Mouse (Mus musculus): Measurements from ENCODE around the gene Crtac1. TPM values are rescaled to one million over a fixed set of nuclear protein-coding genes. Genes with fewer than 3 reads are reported as not detected.

The Crtac1 gene
- total and polyA plus RNA-seq, 3 experiments: not detected

DNA sequence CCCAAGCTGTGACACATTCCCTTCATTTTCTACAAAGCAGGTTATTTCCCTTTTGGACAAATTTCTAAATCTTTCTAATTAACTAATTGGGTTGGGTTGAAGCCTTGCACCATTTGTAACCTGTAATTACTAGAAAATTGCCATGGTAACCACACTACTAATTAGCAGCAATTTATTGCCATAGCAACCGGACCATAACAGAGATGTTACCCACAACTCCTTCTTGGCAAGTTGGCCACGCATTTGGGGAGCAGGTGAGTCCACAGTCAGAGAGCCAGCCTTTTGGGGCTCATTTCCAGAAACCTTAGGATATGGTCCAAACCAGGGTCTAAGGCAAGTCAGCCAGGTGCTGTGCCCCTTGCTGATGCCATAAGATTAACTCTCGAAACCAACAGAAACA is 119.4 kb downstream of the Crtac1 start:
- H3K9me3 ChIP-seq (replicated peaks; ENCODE audit: low read length): no peaks in the 10 kb centered on the region
- in situ Hi-C loops (cut with MboI; ENCODE audit: low pct_ligation_motif_present, low pct_unique_long_range_greater_than_20kb, low sequenced_read_pairs): loop anchor here (10.0 kb wide), 1 partner anchor 343 kb away; no protein-coding TSS in a partner anchor
- no peak overlapping the region for H3K9ac ChIP-seq (ENCODE audit: insufficient read depth, low read depth)
- no peak for TF ChIP-seq JUN (IDR thresholded peaks at IDR 0.05; ENCODE audit: insufficient read depth, low read depth, low read length)
- no peak for TF ChIP-seq ELF1 (IDR thresholded peaks at IDR 0.05; ENCODE audit: low read depth, low read length)
- no peak for TF ChIP-seq IRF4 (IDR thresholded peaks at IDR 0.05; ENCODE audit: low read depth, low read length)
- TF ChIP-seq NELFE (IDR thresholded peaks at IDR 0.05; ENCODE audit: low read depth, low read length): no peak
- no peak for TF ChIP-seq SIN3A (IDR thresholded peaks at IDR 0.05; ENCODE audit: low read length)
- no peak for TF ChIP-seq CTCF (conservative IDR thresholded peaks at IDR 0.05 in 1 of 2, IDR thresholded peaks at IDR 0.05 in 1 of 2; ENCODE audit: low read depth in 2 of 2, low read length in 2 of 2)
- TF ChIP-seq RAD21 (IDR thresholded peaks at IDR 0.05; ENCODE audit: low read depth, low read length): no peak
- no peak overlapping the region for H3K27ac ChIP-seq (ENCODE audit: insufficient read depth, low read depth)
- H3K79me2 ChIP-seq (replicated peaks; ENCODE audit: control insufficient read depth, extremely low read depth, insufficient read depth, poor library complexity, severe bottlenecking): no peaks in the 10 kb centered on the region
- peaks cover 94% of the 10 kb centered on the region for H3K27me3 ChIP-seq (replicated peaks)
- dilution Hi-C loops (cut with MboI; ENCODE audit: extremely low pct_ligation_motif_present, extremely low pct_unique_long_range_greater_than_20kb, low sequenced_read_pairs): no loop called here
- H3K4me1 ChIP-seq (ENCODE audit: control insufficient read depth in 1 of 2, insufficient read depth in 2 of 2): no peaks in the 10 kb centered on the region
- no peak for DNase-seq (ENCODE audit: extremely low read depth)
- no peak overlapping the region for H3K4me3 ChIP-seq (replicated peaks in 1 of 3; ENCODE audit: low read depth in 2 of 3, low read length in 2 of 3, poor library complexity in 1 of 3)
- no peak overlapping the region for H3K4me2 ChIP-seq (ENCODE audit: insufficient read depth, low read depth, poor library complexity, severe bottlenecking)
- no peaks in the 10 kb centered on the region for H3K36me3 ChIP-seq (replicated peaks in 1 of 2; ENCODE audit: control insufficient read depth in 1 of 2, insufficient read depth in 1 of 2, low read length in 1 of 2)

DNA sequence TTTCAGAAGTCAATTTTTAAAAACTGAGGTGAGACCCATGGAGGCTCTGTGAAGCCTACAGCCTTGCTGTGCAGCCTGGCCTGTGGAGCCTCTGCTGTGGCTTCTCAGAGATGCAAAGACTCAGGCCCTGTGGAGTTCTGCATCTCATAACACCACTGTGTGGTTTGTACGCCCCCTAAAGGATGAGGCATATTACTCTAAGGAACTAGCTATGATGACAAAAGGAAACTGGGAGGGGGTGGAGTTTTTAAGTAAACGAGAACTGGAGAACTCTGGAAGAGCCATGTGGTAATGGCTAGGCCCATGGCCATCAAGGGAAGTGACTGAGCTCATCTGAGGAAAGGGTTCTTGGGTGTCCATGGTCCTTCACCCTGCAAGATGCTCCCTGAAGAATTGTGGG is 120.3 kb downstream of the Crtac1 start:
- Histone ChIP-seq H3K9me3 (replicated peaks; ENCODE audit: low read length) (no peaks in the 10 kb centered on the region), H3K4me3 (replicated peaks in 1 of 3; ENCODE audit: low read depth in 2 of 3, low read length in 2 of 3, poor library complexity in 1 of 3) (no peak overlapping the region), H3K79me2 (replicated peaks; ENCODE audit: control insufficient read depth, extremely low read depth, insufficient read depth, poor library complexity, severe bottlenecking) (no peaks in the 10 kb centered on the region), H3K4me1 (ENCODE audit: control insufficient read depth in 1 of 2, insufficient read depth in 2 of 2) (peaks cover 0 to 5% of the 10 kb centered on the region in 2 experiments; a peak in 1 of 4 replicates), H3K4me2 (ENCODE audit: insufficient read depth, low read depth, poor library complexity, severe bottlenecking) (no peak overlapping the region), H3K27me3 (replicated peaks) (peaks cover 93% of the 10 kb centered on the region), H3K9ac (ENCODE audit: insufficient read depth, low read depth) (no peak overlapping the region), H3K36me3 (replicated peaks in 1 of 2; ENCODE audit: control insufficient read depth in 1 of 2, insufficient read depth in 1 of 2, low read length in 1 of 2) (no peaks in the 10 kb centered on the region), H3K27ac (ENCODE audit: insufficient read depth, low read depth) (no peak overlapping the region)
- TF ChIP-seq CTCF (conservative IDR thresholded peaks at IDR 0.05 in 1 of 2, IDR thresholded peaks at IDR 0.05 in 1 of 2; ENCODE audit: low read depth in 2 of 2, low read length in 2 of 2) (peak in 1 of 2 experiments; percentile 33; a peak in 2 of 4 replicates), ZNF384 (IDR thresholded peaks at IDR 0.05; ENCODE audit: low read depth, low read length) (no peak), RAD21 (IDR thresholded peaks at IDR 0.05; ENCODE audit: low read depth, low read length) (peak; percentile 26), PAX5 (IDR thresholded peaks at IDR 0.05; ENCODE audit: low read length) (no peak)
- dilution Hi-C loops (cut with MboI; ENCODE audit: extremely low pct_ligation_motif_present, extremely low pct_unique_long_range_greater_than_20kb, low sequenced_read_pairs): no loop called here
- DNase-seq (ENCODE audit: extremely low read depth): no peak
- in situ Hi-C loops (cut with MboI; ENCODE audit: low pct_ligation_motif_present, low pct_unique_long_range_greater_than_20kb, low sequenced_read_pairs): loop anchor here (10.0 kb wide), 1 partner anchor 343 kb away; no protein-coding TSS in a partner anchor

DNA sequence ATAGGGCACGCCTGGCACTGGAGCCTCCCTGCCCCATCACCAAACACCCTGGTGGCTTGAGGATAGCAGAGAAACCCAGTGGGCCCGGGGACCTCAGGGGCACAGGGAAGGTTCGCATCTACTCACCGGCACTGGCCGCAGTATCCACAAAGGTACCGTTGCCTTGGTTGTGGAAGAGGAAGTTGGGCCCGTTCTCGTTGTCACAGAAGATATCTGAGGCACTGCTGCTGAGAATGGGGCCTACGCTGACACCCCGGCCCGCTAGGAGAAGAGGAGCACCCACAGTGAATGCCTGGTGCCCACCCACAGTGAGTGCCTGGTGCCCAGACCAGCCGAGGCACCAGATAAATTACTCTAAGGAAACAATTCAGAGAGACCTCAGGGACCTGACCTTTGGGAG is 122.7 kb downstream of the Crtac1 start:
- dilution Hi-C loops (cut with MboI; ENCODE audit: extremely low pct_ligation_motif_present, extremely low pct_unique_long_range_greater_than_20kb, low sequenced_read_pairs): no loop called here
- peaks cover 78% of the 10 kb centered on the region for H3K27me3 ChIP-seq (replicated peaks)

More for the DNA sequence above, 122.7 kb downstream of the Crtac1 start:
- Histone ChIP-seq H3K9me3 (replicated peaks; ENCODE audit: low read length) (no peaks in the 10 kb centered on the region), H3K4me1 (ENCODE audit: control insufficient read depth in 1 of 2, insufficient read depth in 2 of 2) (peaks cover 0 to 13% of the 10 kb centered on the region in 2 experiments; a peak in 2 of 4 replicates), H3K9ac (ENCODE audit: insufficient read depth, low read depth) (no peak overlapping the region), H3K4me2 (ENCODE audit: insufficient read depth, low read depth, poor library complexity, severe bottlenecking) (no peak overlapping the region), H3K79me2 (replicated peaks; ENCODE audit: control insufficient read depth, extremely low read depth, insufficient read depth, poor library complexity, severe bottlenecking) (no peaks in the 10 kb centered on the region), H3K4me3 (replicated peaks in 1 of 3; ENCODE audit: low read depth in 2 of 3, low read length in 2 of 3, poor library complexity in 1 of 3) (no peak overlapping the region), H3K27ac (ENCODE audit: insufficient read depth, low read depth) (no peak overlapping the region), H3K36me3 (replicated peaks in 1 of 2; ENCODE audit: control insufficient read depth in 1 of 2, insufficient read depth in 1 of 2, low read length in 1 of 2) (no peaks in the 10 kb centered on the region)
- TF ChIP-seq HCFC1 (IDR thresholded peaks at IDR 0.05; ENCODE audit: low read depth, low read length): no peak
- TF ChIP-seq MEF2A (IDR thresholded peaks at IDR 0.05; ENCODE audit: borderline replicate concordance, low read depth, low read length): no peak
- TF ChIP-seq POLR2AphosphoS2 (IDR thresholded peaks at IDR 0.05; ENCODE audit: low read depth, low read length): no peak
- no peak for TF ChIP-seq ZKSCAN1 (IDR thresholded peaks at IDR 0.05; ENCODE audit: borderline replicate concordance, low read depth, low read length)
- no peak for TF ChIP-seq PAX5 (IDR thresholded peaks at IDR 0.05; ENCODE audit: low read length)
- TF ChIP-seq POLR2A (IDR thresholded peaks at IDR 0.05; ENCODE audit: low read depth, low read length): no peak
- in situ Hi-C loops (cut with MboI; ENCODE audit: low pct_ligation_motif_present, low pct_unique_long_range_greater_than_20kb, low sequenced_read_pairs): no loop called here
- no peak for DNase-seq (ENCODE audit: extremely low read depth)

Data from CH12.LX (cell line).